In the genomic region with DNA sequence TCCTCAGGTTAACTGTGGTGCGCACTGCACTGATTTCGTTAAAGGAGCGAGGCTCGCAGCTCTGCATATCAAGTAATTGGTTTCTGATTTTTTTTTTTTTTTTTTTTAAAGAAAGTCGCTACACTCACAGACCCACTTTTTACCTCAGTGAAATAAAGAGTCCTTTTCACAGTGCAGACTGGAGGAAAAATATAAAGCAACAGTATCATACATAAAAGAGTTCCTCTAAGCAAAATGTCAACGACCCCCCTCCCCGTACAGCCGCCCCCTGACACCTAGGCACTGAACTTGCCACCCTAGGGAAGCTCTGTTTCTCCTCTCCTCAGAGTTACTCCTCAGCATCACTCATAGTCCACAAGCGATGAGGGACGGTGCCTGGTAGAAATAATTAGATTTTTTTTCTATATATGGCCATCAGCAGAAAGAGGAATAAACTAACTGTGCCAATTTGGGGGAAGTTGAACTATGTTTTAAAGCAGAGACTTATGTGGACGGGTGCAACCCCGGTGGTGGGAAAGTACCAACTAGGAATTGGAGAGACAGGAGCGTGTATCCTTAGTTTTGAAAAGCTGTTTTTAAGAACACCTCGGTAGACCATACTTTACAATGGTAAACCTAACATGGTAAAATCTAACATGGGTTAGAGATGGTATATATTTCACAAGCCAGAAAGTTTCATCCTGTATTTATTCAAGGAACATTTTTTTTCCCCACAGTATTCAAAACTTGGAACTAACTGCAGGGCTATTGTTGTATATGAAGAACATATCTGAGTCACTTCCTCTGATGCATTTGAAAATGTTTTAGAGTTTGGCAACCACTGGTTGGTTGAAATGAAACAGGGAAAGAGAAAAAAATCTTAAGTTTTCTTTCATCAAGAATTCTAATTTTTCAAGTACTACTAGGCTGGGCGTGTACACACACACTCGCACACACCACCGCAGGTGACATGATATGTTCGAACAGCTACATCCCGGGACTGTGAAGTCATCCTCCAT, we compare ENCODE assay signal across 8 mouse cellular contexts.
DNase-seq lines count a peak whose midpoint lies in the region; ATAC-seq lines count a peak whose summit lies in the region.
"Had no signal": no experiment of that assay in that cellular context is flagged by ENCODE, and none has a peak within 500 bp of the region (broad histone marks: within the 10 kb centered on the region; RNA-seq: fewer than 3 reads in every experiment).

No protein-coding gene starts in this region.

- no peak for DNase-seq in lung, postnatal 25 days (ENCODE audit: low spot score)
- DNase-seq in forebrain, embryonic 14.5 days (ENCODE audit: low spot score), result no peak
- DNase-seq in urinary bladder, adult 2 months (ENCODE audit: low spot score), result no peak
- DNase-seq in right cerebral cortex, postnatal 25 days, result no peak
- no peak for DNase-seq in kidney, adult 9 months

- H3K4me1 ChIP-seq in lung, embryonic 16.5 days (replicated peaks; ENCODE audit: control insufficient read depth, insufficient read depth, low read length), result peaks cover 15% of the 10 kb centered on the region
- H3K4me1 ChIP-seq in forebrain, embryonic 14.5 days (ENCODE audit: control insufficient read depth, insufficient read depth, low read length), result peaks cover 10% of the 10 kb centered on the region
- peaks cover 12% of the 10 kb centered on the region for H3K4me1 ChIP-seq in limb, embryonic 15.5 days

- ATAC-seq in lung, embryonic 16.5 days (ENCODE audit: low read depth), result no peak
- peak; percentile 11; the same call in 1 of the 2 replicates for ATAC-seq in forebrain, embryonic 14.5 days
- ATAC-seq in limb, embryonic 15.5 days (ENCODE audit: insufficient number of reproducible peaks, low FRiP score, low TSS enrichment, low read depth), result no peak
- ATAC-seq: activated CD4-positive, CD25-positive, alpha-beta regulatory T cell, adult 4 months had no signal

- H3K9ac ChIP-seq in lung, embryonic 16.5 days (ENCODE audit: low read length), result peak overlapping the region; percentile 50
- peak overlapping the region; percentile 46 for H3K9ac ChIP-seq in forebrain, embryonic 14.5 days (ENCODE audit: low read length)
- H3K9ac ChIP-seq in limb, embryonic 15.5 days, result no peak overlapping the region

- 44% methylated on average over 19 of the region's 19 CpGs for WGBS in lung, embryonic 16.5 days
- 51% methylated on average over 19 of the region's 19 CpGs for WGBS in forebrain, embryonic 14.5 days
- whole genome bisulfite sequencing in limb, embryonic 15.5 days, result 47% methylated on average over 19 of the region's 19 CpGs

- no peaks in the 10 kb centered on the region for H3K9me3 ChIP-seq in lung, embryonic 16.5 days (ENCODE audit: control insufficient read depth, low read length)
- no peaks in the 10 kb centered on the region for H3K9me3 ChIP-seq in forebrain, embryonic 14.5 days (replicated peaks; ENCODE audit: control insufficient read depth, low read length)
- no peaks in the 10 kb centered on the region for H3K9me3 ChIP-seq in limb, embryonic 15.5 days

- H3K4me3 ChIP-seq in lung, embryonic 16.5 days (ENCODE audit: low read length), result peak overlapping the region; percentile 41
- peak overlapping the region; percentile 32 for H3K4me3 ChIP-seq in forebrain, embryonic 14.5 days (ENCODE audit: low read depth, low read length)
- H3K4me3 ChIP-seq in limb, embryonic 15.5 days, result peak overlapping the region; percentile 25

- H3K4me2 ChIP-seq in lung, embryonic 16.5 days (ENCODE audit: low read depth, low read length), result peak overlapping the region; percentile 66
- peak overlapping the region; percentile 66 for H3K4me2 ChIP-seq in forebrain, embryonic 14.5 days (ENCODE audit: low read length)
- H3K4me2 ChIP-seq in limb, embryonic 15.5 days, result peak overlapping the region; percentile 46

- H3K27me3 ChIP-seq in lung, embryonic 16.5 days (ENCODE audit: control insufficient read depth, insufficient read depth, low read depth, low read length), result no peaks in the 10 kb centered on the region
- H3K27me3 ChIP-seq in forebrain, embryonic 14.5 days (replicated peaks; ENCODE audit: control insufficient read depth, insufficient read depth, low read length), result no peaks in the 10 kb centered on the region
- H3K27me3 ChIP-seq in limb, embryonic 15.5 days, result no peaks in the 10 kb centered on the region

- H3K36me3 ChIP-seq in lung, embryonic 16.5 days (ENCODE audit: control insufficient read depth, insufficient read depth, low read length), result no peaks in the 10 kb centered on the region
- H3K36me3 ChIP-seq in forebrain, embryonic 14.5 days (ENCODE audit: control insufficient read depth, insufficient read depth, low read length), result no peaks in the 10 kb centered on the region
- no peaks in the 10 kb centered on the region for H3K36me3 ChIP-seq in limb, embryonic 15.5 days

- peak overlapping the region; percentile 44 for H3K27ac ChIP-seq in lung, embryonic 16.5 days (ENCODE audit: low read length)
- peak overlapping the region; percentile 48; the same call in 1 of the 2 replicates for H3K27ac ChIP-seq in forebrain, embryonic 14.5 days (ENCODE audit: low read depth, low read length)
- no peak overlapping the region for H3K27ac ChIP-seq in limb, embryonic 15.5 days
